ENCODE assay signal across 8 mouse cellular contexts in genomic region chr13:58275076-58275475, GRCm38 (mm10). TPM values are rescaled to one million over a fixed set of nuclear protein-coding genes. Genes with fewer than 3 reads are reported as not detected.
A peak's percentile ranks its signal among the peaks of the same experiment; 100 is the strongest.
DNase-seq lines count a peak whose midpoint lies in the region; ATAC-seq and TF ChIP-seq lines count a peak whose summit lies in the region.

No protein-coding gene starts in this region.

- peak overlapping the region; percentile 87 for H3K4me3 ChIP-seq in E14TG2a.4 (replicated peaks; ENCODE audit: low read length)
- peak overlapping the region; percentile 83 for H3K4me3 ChIP-seq in forebrain, postnatal 0 days (ENCODE audit: low read depth, low read length)
- H3K4me3 ChIP-seq in liver, embryonic 16.5 days (ENCODE audit: low read depth, low read length) = peak overlapping the region; percentile 72; the same call in 1 of the 2 replicates

- DNase-seq in heart, adult 11 months = peak; percentile 87
- DNase-seq in heart, postnatal 25 days (ENCODE audit: low spot score) = no peak
- DNase-seq in forebrain, postnatal 0 days = no peak
- DNase-seq in embryo, embryonic 10 days (ENCODE audit: low spot score) = no peak
- no peak for DNase-seq in layer of hippocampus, adult 9-11 months

- intact Hi-C loops in heart, postnatal 25 days (cut with DNase I) = no loop called here

- 20% methylated on average over 9 of the region's 9 CpGs for WGBS in forebrain, postnatal 0 days
- 30% methylated on average over 9 of the region's 9 CpGs for whole genome bisulfite sequencing in liver, embryonic 16.5 days (ENCODE audit: insufficient replicate concordance)

- peak overlapping the region; percentile 78 for H3K4me2 ChIP-seq in forebrain, postnatal 0 days (ENCODE audit: low read depth)
- H3K4me2 ChIP-seq in liver, embryonic 16.5 days (ENCODE audit: low read depth, low read length) = peak overlapping the region; percentile 88

- ATAC-seq in forebrain, postnatal 0 days = no peak
- no peak for ATAC-seq in liver, embryonic 16.5 days (ENCODE audit: low read depth)
- no peak for ATAC-seq in megakaryocyte-erythroid progenitor cell, adult 5-6 weeks (replicated peaks; ENCODE audit: low FRiP score, low TSS enrichment, poor library complexity, severe bottlenecking)

- no peak overlapping the region for H3K27ac ChIP-seq in forebrain, postnatal 0 days (ENCODE audit: low read depth, low read length)
- H3K27ac ChIP-seq in liver, embryonic 16.5 days (ENCODE audit: low read length) = no peak overlapping the region

- no peaks in the 10 kb centered on the region for H3K36me3 ChIP-seq in E14TG2a.4 (ENCODE audit: insufficient read depth, low read length)
- no peaks in the 10 kb centered on the region for H3K36me3 ChIP-seq in forebrain, postnatal 0 days (ENCODE audit: insufficient read depth)
- no peaks in the 10 kb centered on the region for H3K36me3 ChIP-seq in liver, embryonic 16.5 days (ENCODE audit: control insufficient read depth, insufficient read depth)

- H3K9ac ChIP-seq in forebrain, postnatal 0 days = peak overlapping the region; percentile 66; the same call in 1 of the 2 replicates
- no peak overlapping the region for H3K9ac ChIP-seq in liver, embryonic 16.5 days (ENCODE audit: low read depth, low read length)

- H3K4me1 ChIP-seq in E14TG2a.4 (replicated peaks; ENCODE audit: low read depth, low read length) = peaks cover 35% of the 10 kb centered on the region
- H3K4me1 ChIP-seq in forebrain, postnatal 0 days (ENCODE audit: insufficient read depth) = no peaks in the 10 kb centered on the region
- H3K4me1 ChIP-seq in liver, embryonic 16.5 days (ENCODE audit: control insufficient read depth, low read depth, low read length) = peaks cover 3% of the 10 kb centered on the region; the same call in 1 of the 2 replicates

- no peak for TF ChIP-seq CTCF in E14TG2a.4 (conservative IDR thresholded peaks at IDR 0.05; ENCODE audit: low read length)
- no peak for TF ChIP-seq CTCF in forebrain, postnatal 0 days (IDR thresholded peaks at IDR 0.05; ENCODE audit: low read depth)

- H3K9me3 ChIP-seq in E14TG2a.4 (ENCODE audit: low read length) = no peaks in the 10 kb centered on the region
- H3K9me3 ChIP-seq in forebrain, postnatal 0 days (ENCODE audit: low read length) = no peaks in the 10 kb centered on the region
- H3K9me3 ChIP-seq in liver, embryonic 16.5 days (replicated peaks; ENCODE audit: control insufficient read depth, low read length) = no peaks in the 10 kb centered on the region

- H3K27me3 ChIP-seq in E14TG2a.4 (ENCODE audit: insufficient read depth, low read length) = peaks cover 42% of the 10 kb centered on the region
- no peaks in the 10 kb centered on the region for H3K27me3 ChIP-seq in forebrain, postnatal 0 days (ENCODE audit: insufficient read depth, low read length)
- peaks cover 52% of the 10 kb centered on the region for H3K27me3 ChIP-seq in liver, embryonic 16.5 days (ENCODE audit: control insufficient read depth, insufficient read depth, low read depth, low read length)

RNA-seq across cellular contexts. Expression of gene Gkap1, which starts 0.4 kb away (rescaled TPM):
- total RNA-seq in heart, postnatal 25 days (2021) = 10 to 100 TPM; 20.7 to 21.9 TPM
- 21.0 and 26.3 TPM in 2 replicates for total RNA-seq in forebrain, postnatal 0 days (2014; rRNA removed)
- 26.1 and 27.4 TPM in 2 replicates for polyA plus RNA-seq in forebrain, postnatal 0 days (2015; fragmentation: Nextera tagmentation; extraction: Ambion mirVana)
- polyA plus RNA-seq in liver, embryonic 16.5 days (2015; fragmentation: Nextera tagmentation; extraction: Ambion mirVana) = 4.8 and 5.1 TPM in 2 replicates
- total RNA-seq in megakaryocyte-erythroid progenitor cell, adult 5-6 weeks (2014; fragmentation: Nextera tagmentation) = 13.4 and 20.4 TPM in 2 replicates
- total RNA-seq in megakaryocyte-erythroid progenitor cell, adult 5-6 weeks (2017) = 27.6 and 33.6 TPM in 2 replicates

RNA-seq across cellular contexts. Expression of gene Ubqln1, which starts 59.6 kb away (rescaled TPM):
- 10 to 100 TPM; 48.2 to 50.2 TPM for total RNA-seq in heart, postnatal 25 days (2021)
- 125 and 172 TPM in 2 replicates for total RNA-seq in forebrain, postnatal 0 days (2014; rRNA removed)
- 85.9 and 118 TPM in 2 replicates for polyA plus RNA-seq in forebrain, postnatal 0 days (2015; fragmentation: Nextera tagmentation; extraction: Ambion mirVana)
- 36.2 and 38.0 TPM in 2 replicates for polyA plus RNA-seq in liver, embryonic 16.5 days (2015; fragmentation: Nextera tagmentation; extraction: Ambion mirVana)
- total RNA-seq in megakaryocyte-erythroid progenitor cell, adult 5-6 weeks (2014; fragmentation: Nextera tagmentation) = 72.5 and 79.4 TPM in 2 replicates
- total RNA-seq in megakaryocyte-erythroid progenitor cell, adult 5-6 weeks (2017) = 76.5 and 87.6 TPM in 2 replicates
